Mouse (Mus musculus) urinary bladder, adult 18-20 months (tissue): ENCODE measurements around the gene Atn1.
A peak's percentile ranks its signal among the peaks of the same experiment; 100 is the strongest.

ENCODE experiments used
- DNase-seq, 2 experiments: peaks; one replicate each; pipeline ENCODE4 v3.0.0; 2022; ENCODE audit warnings: low spot score in 2 of 2, mixed read lengths in 2 of 2

Atn1 gene

GRCm38 (mm10) chr6:124740888-124741761, 15.2 kb downstream of the Atn1 start, which contains the start of gene Grcc10:
Grcc10 (minus strand) TSS chr6:124741374.
- peak; percentile 82 to 83 for DNase-seq

GRCm38 (mm10) chr6:124740211-124740887, 16.0 kb downstream of the Atn1 start:
- no peak for DNase-seq

DNA sequence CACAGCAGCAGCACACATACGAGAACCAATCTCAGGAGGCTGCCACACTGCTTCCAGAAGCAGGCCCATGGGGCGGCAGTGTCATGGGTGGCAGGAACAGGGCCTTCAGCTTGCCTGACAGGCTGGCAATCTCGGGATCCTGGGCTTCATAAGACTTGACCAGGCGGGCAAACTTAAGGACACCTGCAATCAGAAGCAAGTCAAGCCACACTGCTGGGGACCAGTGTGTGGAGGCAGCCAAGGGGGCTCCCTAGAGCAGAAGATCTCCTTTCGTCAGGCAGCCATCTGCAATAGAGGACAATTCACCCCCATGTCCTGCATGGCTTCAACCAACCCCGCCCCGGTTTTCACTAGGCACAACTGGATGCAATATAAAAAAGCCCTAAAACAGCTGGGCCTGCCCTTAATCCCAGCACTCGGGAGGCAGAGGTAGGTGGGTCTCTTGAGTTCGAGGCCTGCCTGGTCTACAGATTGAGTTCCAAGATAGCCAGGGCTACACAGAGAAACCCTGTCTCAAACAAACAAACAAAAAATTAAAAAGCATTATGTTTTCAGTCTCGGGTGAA, 17.0 kb downstream of the Atn1 start:
- no peak for DNase-seq

- DNase-seq = peak; percentile 60 to 78
These were observed 17.8 kb downstream of the Atn1 start, which contains the start of gene Ptpn6 for GRCm38 (mm10) chr6:124738511-124739023. Ptpn6 (minus strand) TSS chr6:124738714.

DNA sequence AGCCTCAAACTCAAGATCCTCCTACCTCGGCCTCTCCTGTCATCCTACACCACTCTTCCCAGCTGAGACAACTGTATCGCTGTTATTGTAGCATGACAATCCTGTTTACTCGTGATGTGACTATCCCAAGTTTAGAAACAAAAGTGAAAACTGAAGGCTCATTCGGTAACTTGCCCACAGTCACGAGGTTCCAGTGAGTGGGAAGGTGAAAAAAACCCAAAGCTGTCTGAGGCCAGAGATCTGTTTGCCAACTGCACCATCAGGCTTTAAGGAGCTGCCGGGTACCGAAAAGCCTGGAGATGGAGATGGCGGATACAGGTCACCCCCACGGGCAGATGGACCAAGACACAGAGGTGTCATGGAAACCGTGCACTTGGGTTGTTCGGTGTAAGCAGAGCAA, 19.3 kb downstream of the Atn1 start:
- DNase-seq = no peak

- no peak for DNase-seq
These were observed 21.9 kb downstream of the Atn1 start for GRCm38 (mm10) chr6:124734417-124734816.

GRCm38 (mm10) chr6:124732476-124733370, 23.6 kb downstream of the Atn1 start:
- DNase-seq = no peak

DNA sequence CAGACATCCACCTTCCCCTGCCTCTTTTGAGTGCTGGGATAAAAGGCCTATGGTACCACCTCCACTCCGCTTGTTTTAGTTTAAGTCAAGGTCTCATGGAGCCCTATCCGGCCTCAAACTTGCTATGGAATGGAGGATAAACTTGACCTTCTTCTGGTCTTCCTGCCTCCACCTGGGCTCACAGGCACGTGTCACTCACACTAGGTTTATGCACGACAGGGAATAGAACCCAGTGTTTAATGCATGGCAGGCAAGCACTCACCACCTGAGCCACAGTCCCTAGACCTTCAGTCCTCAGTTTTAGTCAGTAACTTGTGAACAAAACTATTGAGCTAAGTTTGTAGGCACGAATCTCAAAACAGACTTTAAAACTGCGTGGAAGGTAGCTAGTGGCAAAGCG, 25.3 kb downstream of the Atn1 start:
- DNase-seq = no peak

DNA sequence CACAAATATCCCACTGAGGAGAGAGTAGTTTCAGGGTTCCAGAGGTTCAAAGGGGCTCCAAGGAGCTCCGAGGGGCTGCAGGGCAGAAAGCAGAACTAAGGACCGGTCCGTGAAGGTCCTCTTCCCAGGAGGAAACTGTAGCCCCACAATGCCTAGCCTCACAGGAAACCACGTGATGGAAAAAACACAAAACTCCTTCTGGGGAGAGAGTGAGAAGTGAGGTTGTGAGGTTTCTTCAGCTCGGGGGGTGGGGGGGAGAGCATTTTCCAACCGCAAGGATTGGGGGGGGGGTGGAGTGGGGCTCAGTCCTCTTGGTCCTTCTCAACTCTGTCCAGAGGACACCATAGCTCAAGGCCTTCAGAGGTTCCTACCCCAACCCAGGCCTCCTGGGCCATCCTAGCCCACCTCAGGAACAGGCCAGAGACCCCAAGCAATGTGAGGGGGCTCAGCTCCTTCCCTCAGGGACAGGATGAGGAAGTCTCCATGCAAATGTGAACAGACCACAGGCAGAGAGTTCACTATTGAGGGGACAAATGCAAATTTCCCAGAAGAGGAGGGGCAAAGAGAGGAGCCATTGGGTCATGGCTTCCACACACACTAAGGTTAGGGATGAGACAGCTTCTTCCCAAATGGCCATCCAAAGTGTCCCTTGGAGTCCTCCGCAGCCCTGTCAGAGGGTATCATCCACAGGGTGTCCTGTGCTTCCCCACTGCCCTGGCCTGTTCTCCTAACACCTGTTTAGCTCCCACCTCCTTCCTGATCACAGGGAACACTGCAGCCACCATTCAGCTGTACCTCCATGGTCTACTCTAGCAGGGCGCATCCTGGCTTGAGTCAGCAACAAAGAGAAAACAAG, 26.2 kb downstream of the Atn1 start:
- no peak for DNase-seq

DNA sequence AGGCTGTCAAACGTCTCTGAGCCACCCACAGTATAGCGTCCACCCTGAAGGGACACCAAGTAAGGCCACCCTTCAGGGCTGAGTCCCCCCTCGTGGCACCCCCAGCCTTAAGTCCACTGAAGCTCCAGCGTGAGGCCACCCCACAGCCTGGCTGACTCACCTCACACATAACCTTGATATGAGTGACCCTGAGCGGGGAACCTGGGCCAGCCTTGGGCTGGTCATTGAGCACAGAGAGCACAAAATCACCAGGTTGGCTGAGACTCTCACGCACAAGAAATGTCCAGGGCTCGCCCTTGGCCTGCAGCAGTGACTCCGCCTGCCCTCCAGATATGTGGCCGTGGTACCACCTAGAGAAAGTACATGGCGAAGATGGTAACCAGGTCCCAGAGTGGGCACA, 27.7 kb downstream of the Atn1 start:
- DNase-seq = no peak

- no peak for DNase-seq
These were observed 31.9 kb downstream of the Atn1 start for GRCm38 (mm10) chr6:124724472-124724871.

DNA sequence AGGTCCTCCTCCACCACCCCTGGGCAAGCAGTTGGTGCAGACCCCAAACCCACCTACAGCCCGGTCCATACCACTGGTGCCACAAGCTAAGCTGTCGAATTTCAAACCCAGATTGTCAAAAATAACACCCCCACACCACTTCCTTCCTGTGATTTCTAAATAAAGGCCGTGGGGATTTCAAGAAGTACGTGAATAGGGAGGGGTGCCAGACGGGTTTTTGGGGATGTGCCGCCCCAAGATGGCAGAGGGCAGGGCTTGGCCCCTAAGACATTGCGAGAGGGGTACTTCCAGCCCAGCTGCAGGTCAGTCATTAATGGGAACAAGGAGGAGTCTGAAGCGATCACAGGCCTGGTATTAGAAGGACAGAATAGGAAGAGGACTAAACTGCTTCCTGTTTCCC, 32.8 kb downstream of the Atn1 start:
- DNase-seq = no peak

DNA sequence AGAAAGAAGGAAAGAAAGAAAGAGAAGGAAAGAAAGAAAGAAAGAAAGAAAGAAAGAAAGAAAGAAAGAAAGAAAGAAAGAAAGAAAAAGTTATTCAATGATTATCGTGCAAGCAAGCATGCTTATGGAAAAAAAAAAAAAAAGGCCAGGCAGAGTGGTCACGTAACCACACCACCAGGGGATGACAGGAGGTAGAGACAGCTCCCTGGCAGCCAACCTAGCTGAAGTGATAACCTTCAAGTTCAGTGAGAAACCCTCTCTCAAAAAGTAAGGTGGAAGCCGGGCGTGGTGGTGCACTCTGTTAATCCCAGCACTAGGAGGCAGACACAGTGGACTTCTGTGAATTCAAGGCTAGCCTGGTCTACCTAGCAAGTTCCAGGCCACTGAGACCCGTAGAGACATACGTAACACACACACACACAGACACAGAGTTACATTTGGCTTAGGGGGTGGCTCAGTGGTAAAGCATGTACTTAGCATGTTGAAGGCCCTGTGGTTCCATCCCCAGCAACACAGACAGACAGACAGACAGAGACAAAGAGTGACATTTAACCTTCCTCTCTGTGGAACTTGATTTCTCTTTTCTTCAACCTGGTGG, 33.3 kb downstream of the Atn1 start:
- no peak for DNase-seq

GRCm38 (mm10) chr6:124720904-124721303, 35.4 kb downstream of the Atn1 start:
- DNase-seq = no peak

DNA sequence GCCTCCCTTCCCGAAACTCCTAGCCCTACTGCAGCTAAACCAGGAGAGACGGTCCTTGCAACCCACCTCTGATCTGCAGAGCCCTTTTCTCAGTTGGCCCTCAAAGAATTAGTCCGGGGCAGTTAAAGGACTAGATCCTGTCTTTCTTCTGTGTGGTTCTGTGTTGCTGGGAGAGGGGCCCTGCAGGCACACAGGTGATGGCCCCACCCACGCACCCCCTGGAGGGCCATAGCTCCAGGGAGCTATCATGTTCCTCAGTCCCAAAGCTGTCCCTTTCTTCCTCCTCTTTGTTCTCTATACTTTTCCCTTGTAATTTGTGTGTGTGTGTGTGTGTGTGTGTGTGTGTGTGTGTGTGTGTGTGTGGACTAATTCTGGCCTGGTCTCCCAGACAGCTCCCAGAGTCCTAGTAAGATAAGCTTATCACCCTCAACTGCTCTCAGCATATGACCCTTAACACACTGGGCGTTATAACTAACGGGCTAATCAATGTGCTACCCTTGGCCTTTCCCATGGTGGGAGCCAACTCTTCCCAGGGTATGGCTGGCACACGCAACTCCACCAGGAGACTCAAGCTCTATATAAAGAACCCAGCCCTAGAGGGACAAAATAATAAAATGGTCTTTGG, 36.9 kb downstream of the Atn1 start:
- DNase-seq = no peak

DNA sequence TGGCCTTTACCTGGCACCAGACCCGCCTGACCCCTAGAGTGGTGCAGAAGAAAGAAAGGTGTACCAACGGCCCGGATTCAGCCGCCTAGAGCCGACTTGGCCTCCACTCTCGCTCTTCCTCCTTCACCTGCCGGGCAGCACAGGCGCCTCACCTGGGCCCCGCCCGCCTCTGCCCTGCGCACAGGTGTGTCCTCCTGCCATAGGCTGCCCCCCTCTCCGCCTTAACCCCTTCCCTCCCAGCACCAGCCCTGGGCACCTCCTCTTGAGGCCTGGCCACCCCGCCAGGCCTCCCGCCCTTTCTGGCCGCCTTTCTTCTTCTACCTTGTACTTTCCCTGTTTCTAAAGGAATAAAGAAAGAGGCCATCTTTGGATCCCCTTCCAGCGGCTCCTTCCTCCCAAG, 37.6 kb downstream of the Atn1 start:
- peak; percentile 74 to 78 for DNase-seq

- DNase-seq = no peak
These were observed 38.4 kb downstream of the Atn1 start for GRCm38 (mm10) chr6:124717968-124718367.

GRCm38 (mm10) chr6:124716864-124717490, 39.3 kb downstream of the Atn1 start:
- no peak for DNase-seq

DNA sequence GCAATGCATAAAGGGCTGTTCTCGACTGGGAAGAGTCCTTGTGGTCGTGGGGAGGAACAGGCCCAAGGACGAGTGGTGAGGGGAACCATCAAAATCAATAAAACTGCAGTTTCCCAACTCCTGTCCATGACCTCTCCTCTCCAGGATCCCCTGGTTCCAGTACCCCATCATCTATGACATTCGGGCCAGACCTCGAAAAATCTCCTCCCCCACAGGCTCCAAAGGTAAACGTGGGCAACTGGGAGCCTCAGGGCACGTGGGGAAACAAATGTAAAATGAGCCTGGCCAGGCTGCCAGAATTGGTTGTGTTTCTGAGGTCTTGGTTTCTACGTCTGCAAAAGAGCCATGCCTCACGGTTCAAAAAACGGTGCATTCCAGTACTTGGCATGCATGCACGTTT, 43.4 kb downstream of the Atn1 start:
- no peak for DNase-seq
